8 mouse cellular contexts compared by ENCODE assay signal in the genomic region with DNA sequence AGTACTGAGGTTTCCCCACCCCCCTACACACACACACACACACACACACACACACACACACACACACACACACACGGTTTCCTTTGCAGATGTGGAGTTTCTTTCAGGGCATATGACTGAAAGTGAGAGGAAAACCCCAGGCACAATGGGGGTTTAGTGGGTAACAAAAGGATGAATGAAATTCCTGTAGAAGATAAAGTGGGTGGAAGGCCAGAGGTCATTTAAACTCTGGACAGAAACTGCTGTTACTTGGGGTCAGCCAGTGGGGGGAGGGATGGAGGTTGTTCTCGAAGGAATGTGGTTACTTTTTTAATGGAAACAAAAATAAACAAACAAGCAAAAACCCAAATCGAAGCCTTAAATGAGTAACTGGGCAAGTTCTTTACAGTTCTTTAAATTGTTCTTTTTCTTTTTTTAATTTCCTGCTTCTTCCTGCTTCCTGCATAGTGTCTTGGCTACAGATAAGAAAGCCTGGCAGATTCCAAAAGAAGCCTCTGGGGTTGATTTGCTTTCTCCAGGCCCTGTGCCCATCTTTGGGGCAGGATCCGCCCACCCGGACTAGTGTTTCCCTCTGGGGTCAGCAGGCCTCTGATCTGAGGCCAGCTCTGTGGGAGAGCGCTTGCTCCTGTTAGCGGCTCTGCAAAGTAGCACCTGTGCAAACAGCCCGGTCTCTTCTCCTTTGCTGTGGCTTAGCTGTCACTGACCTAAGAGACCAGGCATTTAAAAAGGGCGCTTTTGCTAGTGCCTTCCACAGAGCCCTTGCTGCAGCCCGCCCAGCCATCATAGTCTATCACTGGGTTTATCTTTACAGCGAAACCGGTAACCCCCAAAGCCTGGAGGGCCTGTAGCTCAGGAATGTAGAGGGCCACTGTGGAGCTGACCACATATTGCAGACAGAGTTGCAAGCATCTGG. TPM values are rescaled to one million over a fixed set of nuclear protein-coding genes. Genes with fewer than 3 reads are reported as not detected.
DNase-seq lines count a peak whose midpoint lies in the region; ATAC-seq and TF ChIP-seq lines count a peak whose summit lies in the region.

No protein-coding gene starts in this region.

- no peak for TF ChIP-seq CTCF in Patski (IDR thresholded peaks at IDR 0.05)

- 8% methylated on average over 12 of the region's 12 CpGs for WGBS in heart, embryonic 13.5 days

- peak overlapping the region; percentile 24 for H3K4me2 ChIP-seq in heart, embryonic 13.5 days

- DNase-seq in cerebellum, postnatal 25 days, result peak; percentile 12 to 35
- no peak for DNase-seq in cerebellum, adult 9-11 months
- peak; percentile 64 for DNase-seq in Patski (ENCODE audit: low read depth, low spot score)
- DNase-seq in kidney, postnatal 10 days, result peak; percentile 76
- peak; percentile 48 to 78 for DNase-seq in lung, postnatal 4 days
- no peak for DNase-seq in right cerebral cortex, postnatal 36 days (ENCODE audit: low spot score in 2 of 2)
- no peak for DNase-seq in cerebellum, adult 18-20 months

- peaks cover 53% of the 10 kb centered on the region for H3K4me1 ChIP-seq in heart, embryonic 13.5 days

- no peaks in the 10 kb centered on the region for H3K9me3 ChIP-seq in heart, embryonic 13.5 days

- POLR2A ChIA-PET in Patski (lab: Charles Lee), result interaction anchor here (1.3 kb wide), 1 partner anchor 58 kb away, joined by 5 read pairs; no protein-coding TSS in a partner anchor

- in situ Hi-C loops in Patski (cut with MboI; ENCODE audit: low pct_unique_long_range_greater_than_20kb), result no loop called here

- peak; percentile 95 for ATAC-seq in Patski
- ATAC-seq in heart, embryonic 13.5 days (ENCODE audit: extremely low read depth, insufficient number of reproducible peaks, low FRiP score, low TSS enrichment), result peak; percentile 26; the same call in 1 of the 2 replicates

- H3K9ac ChIP-seq in heart, embryonic 13.5 days, result no peak overlapping the region

- no peak overlapping the region for H3K4me3 ChIP-seq in heart, embryonic 13.5 days

- H3K36me3 ChIP-seq in heart, embryonic 13.5 days, result 0 out of 2 replicates have a peak, but pooled peaks cover 4% of the 10 kb centered on the region

- peak overlapping the region; percentile 59 for H3K27ac ChIP-seq in heart, embryonic 13.5 days (replicated peaks)

- no peaks in the 10 kb centered on the region for H3K27me3 ChIP-seq in Patski
- no peaks in the 10 kb centered on the region for H3K27me3 ChIP-seq in heart, embryonic 13.5 days (replicated peaks)

- CTCF ChIA-PET in Patski (lab: Charles Lee), result interaction anchor here (1.3 kb wide), 1 partner anchor 31 kb away, joined by 4 read pairs; no protein-coding TSS in a partner anchor

RNA-seq across cellular contexts. Expression of gene Sh3rf1, which starts 59.8 kb away (rescaled TPM):
- polyA plus RNA-seq in Patski (2021), result 22.9 TPM
- 4.8 and 5.3 TPM in 2 replicates for polyA plus RNA-seq in heart, embryonic 13.5 days (2015; fragmentation: Nextera tagmentation; extraction: Ambion mirVana)

Comparison
In these comparisons a context has a peak if more than half of its experiments do, and no peak if none do; other contexts are left out.
1. DNase-seq: peak in cerebellum, postnatal 25 days (2 of 2), Patski (single experiment), kidney, postnatal 10 days (single experiment) and lung, postnatal 4 days (2 of 2); none in cerebellum, adult 9-11 months (single experiment), right cerebral cortex, postnatal 36 days (0 of 2) and cerebellum, adult 18-20 months (0 of 2).